Mouse (Mus musculus) embryo, embryonic 9.5 days (tissue): ENCODE measurements around the gene BC061212.
"Not testable (repeated sequence)": the region's sequence is repeated elsewhere in the genome, so short reads cannot be mapped to it uniquely, and the experiment has no call there.

ENCODE experiments used
- DNase-seq: peaks from one replicate; pipeline ENCODE4 v3.0.0-alpha.2; 2017; ENCODE audit errors: extremely low spot score

BC061212 gene

GRCm38 (mm10) chr5:94070445-94070844, at the start of gene BC061212:
BC061212 (minus strand) TSS chr5:94070545.
- not testable (repeated sequence) for DNase-seq

GRCm38 (mm10) chr5:94076085-94076484, 5.7 kb upstream of the BC061212 start, which contains the start of gene Gm6351:
Gm6351 (plus strand) TSS chr5:94076385.
- DNase-seq, result not testable (repeated sequence)
